Mouse (Mus musculus): ENCODE data around the gene Hoxd11. TPM values are rescaled to one million over a fixed set of nuclear protein-coding genes. Genes with fewer than 3 reads are reported as not detected.

The Hoxd11 gene
- polyA plus RNA-seq, 2 experiments = 21.4 to 40.0 TPM

GRCm38 (mm10) chr2:74666411-74666810 lies 12.9 kb upstream of the Hoxd11 start:
- Histone ChIP-seq H3K27ac (replicated peaks; ENCODE audit: low read depth, low read length) (peak overlapping the region; percentile 96), H3K27me3 (ENCODE audit: control insufficient read depth, insufficient read depth, low read length) (peaks cover 33% of the 10 kb centered on the region; the same call in 1 of the 2 replicates), H3K4me1 (ENCODE audit: control insufficient read depth, insufficient read depth, low read length) (no peaks in the 10 kb centered on the region; the same call in 1 of the 2 replicates), H3K9me3 (ENCODE audit: control insufficient read depth, low read length) (no peaks in the 10 kb centered on the region), H3K36me3 (ENCODE audit: control insufficient read depth, insufficient read depth, low read length) (peaks cover 9% of the 10 kb centered on the region), H3K9ac (ENCODE audit: low read depth, low read length, severe bottlenecking) (peak overlapping the region; percentile 99), H3K4me2 (replicated peaks; ENCODE audit: low read depth, low read length, severe bottlenecking) (peak overlapping the region; percentile 96), H3K4me3 (replicated peaks; ENCODE audit: low read length) (peak overlapping the region; percentile 74)
- DNase-seq (ENCODE audit: low spot score) = no peak
- WGBS = 6% methylated on average over 7 of the region's 7 CpGs
- ATAC-seq (ENCODE audit: low FRiP score, low read depth) = no peak
- no peak for TF ChIP-seq POLR2A (IDR thresholded peaks at IDR 0.05; ENCODE audit: borderline replicate concordance, extremely low read depth, insufficient read depth, insufficient read length)

- peak overlapping the region; percentile 96 for H3K4me2 ChIP-seq (replicated peaks; ENCODE audit: low read depth, low read length, severe bottlenecking)
- peaks cover 9% of the 10 kb centered on the region for H3K36me3 ChIP-seq (ENCODE audit: control insufficient read depth, insufficient read depth, low read length)
- ATAC-seq (ENCODE audit: low FRiP score, low read depth) (peak; percentile 2; the same call in 1 of the 2 replicates), DNase-seq (ENCODE audit: low spot score) (no peak)
- peak overlapping the region; percentile 74 for H3K4me3 ChIP-seq (replicated peaks; ENCODE audit: low read length)
- H3K9ac ChIP-seq (ENCODE audit: low read depth, low read length, severe bottlenecking) = peak overlapping the region; percentile 99
- peak overlapping the region; percentile 96 for H3K27ac ChIP-seq (replicated peaks; ENCODE audit: low read depth, low read length)
- TF ChIP-seq POLR2A (IDR thresholded peaks at IDR 0.05; ENCODE audit: borderline replicate concordance, extremely low read depth, insufficient read depth, insufficient read length) = 0 out of 2 replicates have a peak, but pooled peaks have one; percentile 20
- H3K4me1 ChIP-seq (ENCODE audit: control insufficient read depth, insufficient read depth, low read length) = no peaks in the 10 kb centered on the region
- 2% methylated on average over 35 of the region's 36 CpGs for WGBS
- H3K27me3 ChIP-seq (ENCODE audit: control insufficient read depth, insufficient read depth, low read length) = peaks cover 25% of the 10 kb centered on the region; the same call in 1 of the 2 replicates
- H3K9me3 ChIP-seq (ENCODE audit: control insufficient read depth, low read length) = no peaks in the 10 kb centered on the region
These were observed 12.0 kb upstream of the Hoxd11 start for GRCm38 (mm10) chr2:74667191-74667841.

GRCm38 (mm10) chr2:74667842-74668357 lies 11.5 kb upstream of the Hoxd11 start, which contains the start of gene Hoxd13:
TSS of gene Hoxd13 (plus strand) at chr2:74668310.
- 3% methylated on average over 4 of the region's 51 CpGs for WGBS
- peak within 1 kb of the TSS; percentile 99 for H3K9ac ChIP-seq (ENCODE audit: low read depth, low read length, severe bottlenecking)
- H3K4me2 ChIP-seq (replicated peaks; ENCODE audit: low read depth, low read length, severe bottlenecking) = peak within 1 kb of the TSS; percentile 96
- no peaks in the 10 kb centered on the region for H3K4me1 ChIP-seq (ENCODE audit: control insufficient read depth, insufficient read depth, low read length)
- peak within 1 kb of the TSS; percentile 96 for H3K27ac ChIP-seq (replicated peaks; ENCODE audit: low read depth, low read length)
- no peaks in the 10 kb centered on the region for H3K9me3 ChIP-seq (ENCODE audit: control insufficient read depth, low read length)
- peak; percentile 87 for ATAC-seq (ENCODE audit: low FRiP score, low read depth)
- peak within 1 kb of the TSS; percentile 74 for H3K4me3 ChIP-seq (replicated peaks; ENCODE audit: low read length)
- DNase-seq (ENCODE audit: low spot score) = peak; percentile 81
- peaks cover 29% of the 10 kb centered on the region; the same call in 1 of the 2 replicates for H3K27me3 ChIP-seq (ENCODE audit: control insufficient read depth, insufficient read depth, low read length)
- H3K36me3 ChIP-seq (ENCODE audit: control insufficient read depth, insufficient read depth, low read length) = peaks cover 9% of the 10 kb centered on the region
- TF ChIP-seq POLR2A (IDR thresholded peaks at IDR 0.05; ENCODE audit: borderline replicate concordance, extremely low read depth, insufficient read depth, insufficient read length) = no peak

GRCm38 (mm10) chr2:74668370-74669229 lies 10.8 kb upstream of the Hoxd11 start:
- under 1% methylated on average over 38 of the region's 74 CpGs for WGBS
- DNase-seq (ENCODE audit: low spot score) = no peak
- ATAC-seq (ENCODE audit: low FRiP score, low read depth) = peak; percentile 5
- Histone ChIP-seq H3K4me1 (ENCODE audit: control insufficient read depth, insufficient read depth, low read length) (peaks cover 5% of the 10 kb centered on the region), H3K27me3 (ENCODE audit: control insufficient read depth, insufficient read depth, low read length) (peaks cover 29% of the 10 kb centered on the region; the same call in 1 of the 2 replicates), H3K27ac (replicated peaks; ENCODE audit: low read depth, low read length) (peak overlapping the region; percentile 96), H3K36me3 (ENCODE audit: control insufficient read depth, insufficient read depth, low read length) (peaks cover 9% of the 10 kb centered on the region), H3K4me3 (replicated peaks; ENCODE audit: low read length) (peak overlapping the region; percentile 74), H3K9ac (ENCODE audit: low read depth, low read length, severe bottlenecking) (peak overlapping the region; percentile 99), H3K9me3 (ENCODE audit: control insufficient read depth, low read length) (no peaks in the 10 kb centered on the region), H3K4me2 (replicated peaks; ENCODE audit: low read depth, low read length, severe bottlenecking) (peak overlapping the region; percentile 96)
- peak; percentile 19; the same call in 1 of the 2 replicates for TF ChIP-seq POLR2A (IDR thresholded peaks at IDR 0.05; ENCODE audit: borderline replicate concordance, extremely low read depth, insufficient read depth, insufficient read length)

- no peak for TF ChIP-seq POLR2A (IDR thresholded peaks at IDR 0.05; ENCODE audit: borderline replicate concordance, extremely low read depth, insufficient read depth, insufficient read length)
- DNase-seq (ENCODE audit: low spot score) (no peak), ATAC-seq (ENCODE audit: low FRiP score, low read depth) (no peak)
- Histone ChIP-seq H3K27me3 (ENCODE audit: control insufficient read depth, insufficient read depth, low read length) (peaks cover 29% of the 10 kb centered on the region; the same call in 1 of the 2 replicates), H3K9ac (ENCODE audit: low read depth, low read length, severe bottlenecking) (peak overlapping the region; percentile 99), H3K4me3 (replicated peaks; ENCODE audit: low read length) (peak overlapping the region; percentile 74), H3K36me3 (ENCODE audit: control insufficient read depth, insufficient read depth, low read length) (peaks cover 9% of the 10 kb centered on the region), H3K27ac (replicated peaks; ENCODE audit: low read depth, low read length) (peak overlapping the region; percentile 96), H3K9me3 (ENCODE audit: control insufficient read depth, low read length) (no peaks in the 10 kb centered on the region), H3K4me1 (ENCODE audit: control insufficient read depth, insufficient read depth, low read length) (peaks cover 9% of the 10 kb centered on the region), H3K4me2 (replicated peaks; ENCODE audit: low read depth, low read length, severe bottlenecking) (peak overlapping the region; percentile 96)
- 3% methylated on average over 3 of the region's 3 CpGs for WGBS
These were observed 10.2 kb upstream of the Hoxd11 start for GRCm38 (mm10) chr2:74669230-74669578.
